Mouse (Mus musculus) CH12.LX (cell line): ENCODE measurements around the gene Nav3. TPM values are rescaled to one million over a fixed set of nuclear protein-coding genes. Genes with fewer than 3 reads are reported as not detected.

Experiments
- DNase-seq: peaks from one replicate; pipeline ENCODE4 v3.0.0-alpha.2; 2013; ENCODE audit errors: extremely low read depth
- H3K27ac ChIP-seq: 2 replicates; pipeline ENCODE4 v1.5.1; 2012; ENCODE audit warnings: low read depth, mild to moderate bottlenecking, control low read depth, moderate library complexity; ENCODE audit not compliant: insufficient read depth
- H3K27me3 ChIP-seq: replicated peaks from 2 replicates; pipeline ENCODE3; 2012; ENCODE audit warnings: inconsistent platforms
- H3K36me3 ChIP-seq, 2 experiments: replicated peaks in 1 of 2; 2 replicates each; pipeline versions ENCODE3 to v1.6.1; 2012; ENCODE audit warnings: inconsistent platforms in 1 of 2, low read length in 1 of 2, mild to moderate bottlenecking in 1 of 2, mixed read lengths in 1 of 2, moderate library complexity in 1 of 2; ENCODE audit not compliant: control insufficient read depth in 1 of 2, insufficient read depth in 1 of 2
- H3K4me1 ChIP-seq, 2 experiments: 2 replicates each; pipeline ENCODE4 v1.6.1; 2012; ENCODE audit warnings: inconsistent platforms in 1 of 2, moderate library complexity in 1 of 2; ENCODE audit not compliant: insufficient read depth in 2 of 2, control insufficient read depth in 1 of 2
- H3K4me2 ChIP-seq: 2 replicates; pipeline ENCODE4 v1.6.1; 2012; ENCODE audit warnings: low read depth, mild to moderate bottlenecking, control low read depth; ENCODE audit not compliant: poor library complexity, insufficient read depth, severe bottlenecking
- H3K4me3 ChIP-seq, 3 experiments: fragments of 150-350 bp in 1 of 3; sonication (generic) in 1 of 3; replicated peaks in 1 of 3; 2 replicates each; pipeline versions ENCODE3 to v1.5.1; 2011 to 2012; ENCODE audit warnings: low read depth in 2 of 3, low read length in 2 of 3, mild to moderate bottlenecking in 2 of 3, moderate library complexity in 2 of 3, control low read depth in 1 of 3, improper control_type of control experiment in 1 of 3, inconsistent platforms in 1 of 3, mixed read lengths in 1 of 3; ENCODE audit not compliant: poor library complexity in 1 of 3
- H3K79me2 ChIP-seq: replicated peaks from 2 replicates; pipeline ENCODE4 v1.6.1; 2012; ENCODE audit warnings: mild to moderate bottlenecking, moderate library complexity; ENCODE audit not compliant: control insufficient read depth, poor library complexity, insufficient read depth, severe bottlenecking; ENCODE audit errors: extremely low read depth
- H3K9ac ChIP-seq: 2 replicates; pipeline ENCODE4 v1.6.1; 2012; ENCODE audit warnings: low read depth, mild to moderate bottlenecking, control low read depth, moderate library complexity; ENCODE audit not compliant: insufficient read depth
- H3K9me3 ChIP-seq: replicated peaks from 2 replicates; pipeline ENCODE3; 2012; ENCODE audit warnings: low read length, inconsistent platforms, mixed read lengths
- CHD1 ChIP-seq: IDR thresholded peaks from 2 replicates; pipeline ENCODE4 v1.6.1; 2012; ENCODE audit warnings: low read depth, low read length, improper control_type of control experiment, inconsistent platforms
- CTCF ChIP-seq, 2 experiments: IDR thresholded peaks in 1 of 2; conservative IDR thresholded peaks in 1 of 2; 2 replicates each; pipeline ENCODE4 v1.5.1; 2011 to 2012; ENCODE audit warnings: low read depth in 2 of 2, low read length in 2 of 2, improper control_type of control experiment in 1 of 2, inconsistent platforms in 1 of 2, mild to moderate bottlenecking in 1 of 2, moderate library complexity in 1 of 2
- ELF1 ChIP-seq: IDR thresholded peaks from 2 replicates; pipeline ENCODE4 v1.6.1; 2014; ENCODE audit warnings: low read depth, mild to moderate bottlenecking, inconsistent platforms, low read length, improper control_type of control experiment
- EP300 ChIP-seq: IDR thresholded peaks from 2 replicates; pipeline ENCODE4 v1.6.1; 2011; ENCODE audit warnings: low read length, improper control_type of control experiment
- ETS1 ChIP-seq: conservative IDR thresholded peaks from 2 replicates; pipeline ENCODE4 v1.6.1; 2012; ENCODE audit warnings: low read depth, mild to moderate bottlenecking, inconsistent platforms, low read length, improper control_type of control experiment, moderate library complexity
- HCFC1 ChIP-seq: IDR thresholded peaks from 2 replicates; pipeline ENCODE4 v1.6.1; 2012; ENCODE audit warnings: low read depth, mild to moderate bottlenecking, inconsistent platforms, low read length, improper control_type of control experiment
- IRF4 ChIP-seq: IDR thresholded peaks from 2 replicates; pipeline ENCODE4 v1.6.1; 2014; ENCODE audit warnings: low read depth, mild to moderate bottlenecking, inconsistent platforms, low read length, improper control_type of control experiment
- JUN ChIP-seq: IDR thresholded peaks from 2 replicates; pipeline ENCODE4 v1.6.1; 2011; ENCODE audit warnings: low read depth, mild to moderate bottlenecking, low read length, improper control_type of control experiment, moderate library complexity; ENCODE audit not compliant: insufficient read depth
- MAFK ChIP-seq: IDR thresholded peaks from 2 replicates; pipeline ENCODE4 v1.6.1; 2011; ENCODE audit warnings: low read length, improper control_type of control experiment; ENCODE audit not compliant: insufficient replicate concordance
- MEF2A ChIP-seq: IDR thresholded peaks from 2 replicates; pipeline ENCODE4 v1.6.1; 2014; ENCODE audit warnings: low read depth, mild to moderate bottlenecking, inconsistent platforms, low read length, improper control_type of control experiment, borderline replicate concordance
- MYC ChIP-seq: IDR thresholded peaks from 2 replicates; pipeline ENCODE4 v1.6.1; 2011; ENCODE audit warnings: low read depth, mild to moderate bottlenecking, improper control_type of control experiment, low read length
- PAX5 ChIP-seq: IDR thresholded peaks from 2 replicates; pipeline ENCODE4 v1.6.1; 2012; ENCODE audit warnings: low read length, inconsistent platforms, mixed read lengths
- POLR2A ChIP-seq: IDR thresholded peaks from 2 replicates; pipeline ENCODE4 v1.6.1; 2011; ENCODE audit warnings: low read depth, mild to moderate bottlenecking, improper control_type of control experiment, low read length
- POLR2AphosphoS2 ChIP-seq: IDR thresholded peaks from 2 replicates; pipeline ENCODE4 v1.6.1; 2011; ENCODE audit warnings: low read depth, low read length, improper control_type of control experiment
- SMC3 ChIP-seq: IDR thresholded peaks from 2 replicates; pipeline ENCODE4 v1.6.1; 2011; ENCODE audit warnings: low read depth, low read length, improper control_type of control experiment
- TBP ChIP-seq: conservative IDR thresholded peaks from 2 replicates; pipeline ENCODE4 v1.6.1; 2011; ENCODE audit warnings: low read depth, low read length, improper control_type of control experiment
- TCF12 ChIP-seq: IDR thresholded peaks from 2 replicates; pipeline ENCODE4 v1.6.1; 2014; ENCODE audit warnings: low read depth, mild to moderate bottlenecking, inconsistent platforms, low read length, improper control_type of control experiment
- USF1 ChIP-seq: IDR thresholded peaks from 2 replicates; pipeline ENCODE4 v1.6.1; 2014; ENCODE audit warnings: low read depth, mild to moderate bottlenecking, inconsistent platforms, low read length, improper control_type of control experiment
- ZKSCAN1 ChIP-seq: IDR thresholded peaks from 2 replicates; pipeline ENCODE4 v1.6.1; 2012; ENCODE audit warnings: low read depth, inconsistent platforms, low read length, improper control_type of control experiment, borderline replicate concordance
- ZMIZ1 ChIP-seq: IDR thresholded peaks from 2 replicates; pipeline ENCODE4 v1.6.1; 2012; ENCODE audit warnings: low read depth, mild to moderate bottlenecking, inconsistent platforms, low read length, improper control_type of control experiment
- ZNF384 ChIP-seq: IDR thresholded peaks from 2 replicates; pipeline ENCODE4 v1.6.1; 2012; ENCODE audit warnings: low read depth, low read length, improper control_type of control experiment, inconsistent platforms
- dilution Hi-C: fragments of 300-500 bp; cut with MboI; formaldehyde crosslinking; loops from 2 replicates; pipeline ENCODE4 v1.14.3; 2020; ENCODE audit warnings: low sequenced_read_pairs; ENCODE audit not compliant: extremely low pct_unique_long_range_greater_than_20kb, extremely low pct_ligation_motif_present
- in situ Hi-C: fragments of 300-500 bp; cut with MboI; formaldehyde crosslinking; loops from 3 replicates; pipeline ENCODE4 v1.14.3; 2019; ENCODE audit warnings: low sequenced_read_pairs, low pct_ligation_motif_present, low pct_unique_long_range_greater_than_20kb, mixed read lengths
- polyA plus RNA-seq: library from polyadenylated mRNA; unstranded; fragments of >175 nt; gene quantifications from 2 replicates; pipeline ENCODE4 v1.2.1, GENCODE M21; 2012; ENCODE audit warnings: low read depth; ENCODE audit not compliant: insufficient read length
- total RNA-seq, 2 experiments: library from RNA; depleted of rRNA; stranded (reverse); fragments of 300-350 nt in 1 of 2; fragments of >200 nt in 1 of 2; gene quantifications; 2 replicates each; pipeline ENCODE4 v1.2.3; 2012 to 2014

The Nav3 gene
- total and polyA plus RNA-seq, 3 experiments, result 0.03 TPM; not detected in 2

GRCm38 (mm10) chr10:110158122-110158521 lies 297.9 kb downstream of the Nav3 start:
- no peak for DNase-seq
- Histone ChIP-seq H3K79me2 (no peaks in the 10 kb centered on the region), H3K9ac (no peak overlapping the region), H3K27me3 (no peaks in the 10 kb centered on the region), H3K4me2 (no peak overlapping the region), H3K9me3 (peaks cover 41% of the 10 kb centered on the region), H3K4me1 (no peaks in the 10 kb centered on the region), H3K27ac (no peak overlapping the region), H3K36me3 (no peaks in the 10 kb centered on the region), H3K4me3 (no peak overlapping the region)
- dilution Hi-C loops, result no loop called here
- TF ChIP-seq HCFC1 (no peak), PAX5 (no peak), MAFK (no peak), TCF12 (no peak), POLR2A (no peak), IRF4 (no peak), POLR2AphosphoS2 (no peak), EP300 (no peak)
- in situ Hi-C loops, result no loop called here

DNA sequence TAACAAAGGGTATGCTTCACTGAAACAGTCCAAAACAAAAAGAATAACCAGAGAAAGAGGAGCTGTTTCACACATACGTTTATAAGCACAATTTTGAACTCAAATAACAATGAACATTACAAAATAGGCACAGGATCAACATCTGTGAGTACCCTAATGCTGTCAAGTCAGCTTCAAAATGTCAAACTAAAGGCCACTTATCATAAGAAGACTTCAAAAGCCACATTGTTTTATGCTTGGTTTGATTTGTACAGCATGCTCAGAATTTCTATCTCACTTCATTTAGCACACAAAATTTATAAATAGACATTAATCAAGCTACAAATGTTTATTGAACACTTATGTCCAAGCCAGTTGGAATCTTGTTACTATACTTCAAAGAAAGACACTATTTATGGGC lies 299.6 kb downstream of the Nav3 start:
- Histone ChIP-seq H3K4me3 (no peak overlapping the region), H3K27ac (no peak overlapping the region), H3K4me2 (no peak overlapping the region), H3K36me3 (no peaks in the 10 kb centered on the region), H3K9ac (no peak overlapping the region), H3K4me1 (no peaks in the 10 kb centered on the region), H3K27me3 (no peaks in the 10 kb centered on the region), H3K9me3 (peaks cover 39% of the 10 kb centered on the region), H3K79me2 (no peaks in the 10 kb centered on the region)
- dilution Hi-C loops, result no loop called here
- DNase-seq, result no peak
- no peak for TF ChIP-seq ETS1
- TF ChIP-seq MYC, result no peak
- no peak for TF ChIP-seq ZMIZ1
- no peak for TF ChIP-seq TBP
- no peak for TF ChIP-seq CHD1
- TF ChIP-seq SMC3, result no peak
- TF ChIP-seq ZKSCAN1, result no peak
- no peak for TF ChIP-seq HCFC1
- TF ChIP-seq CTCF (conservative IDR thresholded peaks at IDR 0.05 in 1 of 2, IDR thresholded peaks at IDR 0.05 in 1 of 2; ENCODE audit: low read depth in 2 of 2, low read length in 2 of 2), result no peak
- no peak for TF ChIP-seq ZNF384
- no peak for TF ChIP-seq MEF2A
- TF ChIP-seq JUN, result no peak
- TF ChIP-seq POLR2AphosphoS2, result no peak
- no peak for TF ChIP-seq USF1
- no peak for TF ChIP-seq ELF1
- in situ Hi-C loops, result no loop called here
